Mouse (Mus musculus) limb, embryonic 15.5 days (tissue): Measurements from ENCODE around the gene Ssrp1. TPM values are rescaled to one million over a fixed set of nuclear protein-coding genes. Genes with fewer than 3 reads are reported as not detected.

ENCODE experiments used
- ATAC-seq: fragments of 200-750 bp; cut with Nextera tagmentation; 2 replicates; pipeline ENCODE4 v1.8.0; 2017; ENCODE audit warnings: low read depth, moderate TSS enrichment; ENCODE audit not compliant: insufficient number of reproducible peaks, low FRiP score, low TSS enrichment
- H3K27ac ChIP-seq: fragments of 300-500 bp; sonication (generic); 2 replicates; pipeline ENCODE4 v1.5.1; 2015; ENCODE audit warnings: moderate library complexity, mild to moderate bottlenecking, inconsistent platforms
- H3K27me3 ChIP-seq: fragments of 300-500 bp; sonication (generic); 2 replicates; pipeline ENCODE4 v1.6.1; 2015; ENCODE audit warnings: inconsistent platforms
- H3K36me3 ChIP-seq: fragments of 300-500 bp; sonication (generic); 2 replicates; pipeline ENCODE4 v1.6.1; 2015; ENCODE audit warnings: inconsistent platforms
- H3K4me1 ChIP-seq: fragments of 300-500 bp; sonication (generic); 2 replicates; pipeline ENCODE4 v1.6.1; 2015; ENCODE audit warnings: inconsistent platforms
- H3K4me2 ChIP-seq: fragments of 300-500 bp; sonication (generic); 2 replicates; pipeline ENCODE4 v1.6.1; 2015; ENCODE audit warnings: mild to moderate bottlenecking, inconsistent platforms
- H3K4me3 ChIP-seq: fragments of 300-500 bp; sonication (generic); 2 replicates; pipeline ENCODE4 v1.5.1; 2015; ENCODE audit warnings: mild to moderate bottlenecking, inconsistent platforms
- H3K9ac ChIP-seq: fragments of 300-500 bp; sonication (generic); 2 replicates; pipeline ENCODE4 v1.6.1; 2015; ENCODE audit warnings: inconsistent platforms
- H3K9me3 ChIP-seq: fragments of 300-500 bp; sonication (generic); 2 replicates; pipeline ENCODE4 v1.6.1; 2016; ENCODE audit warnings: inconsistent platforms
- WGBS: fragments of 180-500 bp; shearing (Covaris S2); methylation state at CpG from one replicate; pipeline ENCODE4 v1.1.7; 2015; 5-methylcytosine and 5-hydroxymethylcytosine counted together
- polyA plus RNA-seq: library from polyadenylated mRNA; unstranded; fragments of >200 nt; fragmentation: Nextera tagmentation; extraction: Ambion mirVana; gene quantifications from 2 replicates; pipeline ENCODE4 v1.2.1, GENCODE M21; 2015

Ssrp1 gene
- 235 and 238 TPM in 2 replicates for polyA plus RNA-seq

- under 1% methylated on average over 66 of the region's 66 CpGs for WGBS
- peak within 1 kb of the TSS; percentile 94 for H3K9ac ChIP-seq
- ATAC-seq = peak; percentile 92
- peak within 1 kb of the TSS; percentile 89 for H3K27ac ChIP-seq
- no peaks in the 10 kb centered on the region for H3K27me3 ChIP-seq
- no peaks in the 10 kb centered on the region for H3K9me3 ChIP-seq
- H3K4me1 ChIP-seq = peaks cover 13% of the 10 kb centered on the region
- peak within 1 kb of the TSS; percentile 63 for H3K4me2 ChIP-seq
- H3K4me3 ChIP-seq = peak within 1 kb of the TSS; percentile 82
- H3K36me3 ChIP-seq = peaks cover 32% of the 10 kb centered on the region
Measured at GRCm38 (mm10) chr2:85037047-85038026, at the start of gene Ssrp1, which contains the start of gene P2rx3. Gene Ssrp1, plus strand, starts transcription at chr2:85037234. Gene P2rx3, minus strand, starts transcription at chr2:85037462.

GRCm38 (mm10) chr2:84987930-84988329, 49.1 kb upstream of the Ssrp1 start, which contains the start of gene Prg3:
Gene Prg3, plus strand, starts transcription at chr2:84988215.
- Histone ChIP-seq H3K27ac (no peak within 1 kb of the TSS), H3K36me3 (no peaks in the 10 kb centered on the region), H3K9ac (no peak within 1 kb of the TSS), H3K9me3 (no peaks in the 10 kb centered on the region), H3K4me2 (no peak within 1 kb of the TSS), H3K4me1 (no peaks in the 10 kb centered on the region), H3K4me3 (no peak within 1 kb of the TSS), H3K27me3 (no peaks in the 10 kb centered on the region)
- ATAC-seq = no peak
- 69% methylated on average over 1 of the region's 1 CpGs for WGBS

- H3K27ac ChIP-seq = no peak overlapping the region
- ATAC-seq = no peak
- no peaks in the 10 kb centered on the region for H3K27me3 ChIP-seq
- no peaks in the 10 kb centered on the region; the same call in 1 of the 2 replicates for H3K4me1 ChIP-seq
- no peak overlapping the region for H3K4me2 ChIP-seq
- H3K9me3 ChIP-seq = no peaks in the 10 kb centered on the region
- WGBS = 85% methylated on average over 2 of the region's 2 CpGs
- H3K9ac ChIP-seq = no peak overlapping the region
- H3K4me3 ChIP-seq = no peak overlapping the region
- no peaks in the 10 kb centered on the region for H3K36me3 ChIP-seq
Measured at GRCm38 (mm10) chr2:84996376-84996775, 40.7 kb upstream of the Ssrp1 start.

- Histone ChIP-seq H3K27ac (peak overlapping the region; percentile 27; the same call in 1 of the 2 replicates), H3K4me3 (no peak overlapping the region), H3K4me2 (no peak overlapping the region), H3K36me3 (no peaks in the 10 kb centered on the region), H3K27me3 (no peaks in the 10 kb centered on the region), H3K9ac (no peak overlapping the region), H3K9me3 (no peaks in the 10 kb centered on the region), H3K4me1 (no peaks in the 10 kb centered on the region; the same call in 1 of the 2 replicates)
- WGBS = 55% methylated on average over 3 of the region's 3 CpGs
- no peak for ATAC-seq
Measured at GRCm38 (mm10) chr2:84999486-85000181, 37.4 kb upstream of the Ssrp1 start.

- no peak for ATAC-seq
- WGBS = 85% methylated on average over 13 of the region's 13 CpGs
- no peak overlapping the region for H3K4me2 ChIP-seq
- no peaks in the 10 kb centered on the region for H3K9me3 ChIP-seq
- no peaks in the 10 kb centered on the region for H3K27me3 ChIP-seq
- no peak overlapping the region for H3K9ac ChIP-seq
- no peak overlapping the region for H3K27ac ChIP-seq
- no peak overlapping the region for H3K4me3 ChIP-seq
- H3K36me3 ChIP-seq = no peaks in the 10 kb centered on the region
- no peaks in the 10 kb centered on the region; the same call in 1 of the 2 replicates for H3K4me1 ChIP-seq
Measured at GRCm38 (mm10) chr2:85001497-85001896, 35.5 kb upstream of the Ssrp1 start.

- Histone ChIP-seq H3K27me3 (no peaks in the 10 kb centered on the region), H3K4me1 (no peaks in the 10 kb centered on the region; the same call in 1 of the 2 replicates), H3K4me2 (no peak overlapping the region), H3K36me3 (no peaks in the 10 kb centered on the region), H3K27ac (no peak overlapping the region), H3K9ac (no peak overlapping the region), H3K4me3 (no peak overlapping the region), H3K9me3 (no peaks in the 10 kb centered on the region)
- 61% methylated on average over 8 of the region's 8 CpGs for WGBS
- ATAC-seq = no peak
Measured at GRCm38 (mm10) chr2:85002575-85002974, 34.5 kb upstream of the Ssrp1 start.

GRCm38 (mm10) chr2:85004341-85004740, 32.7 kb upstream of the Ssrp1 start:
- Histone ChIP-seq H3K27me3 (no peaks in the 10 kb centered on the region), H3K27ac (no peak overlapping the region), H3K9ac (no peak overlapping the region), H3K36me3 (no peaks in the 10 kb centered on the region), H3K4me2 (no peak overlapping the region), H3K9me3 (no peaks in the 10 kb centered on the region), H3K4me3 (no peak overlapping the region), H3K4me1 (no peaks in the 10 kb centered on the region; the same call in 1 of the 2 replicates)
- WGBS = 76% methylated on average over 4 of the region's 4 CpGs
- ATAC-seq = no peak

- no peaks in the 10 kb centered on the region for H3K36me3 ChIP-seq
- no peaks in the 10 kb centered on the region for H3K9me3 ChIP-seq
- H3K4me1 ChIP-seq = no peaks in the 10 kb centered on the region
- 84% methylated on average over 7 of the region's 7 CpGs for WGBS
- no peak overlapping the region for H3K27ac ChIP-seq
- H3K27me3 ChIP-seq = no peaks in the 10 kb centered on the region
- H3K4me2 ChIP-seq = no peak overlapping the region
- H3K9ac ChIP-seq = no peak overlapping the region
- no peak overlapping the region for H3K4me3 ChIP-seq
- ATAC-seq = no peak
Measured at GRCm38 (mm10) chr2:85006600-85006999, 30.4 kb upstream of the Ssrp1 start.

GRCm38 (mm10) chr2:85007729-85008128, 29.3 kb upstream of the Ssrp1 start:
- H3K9ac ChIP-seq = no peak overlapping the region
- H3K27ac ChIP-seq = no peak overlapping the region
- no peak overlapping the region for H3K4me2 ChIP-seq
- no peak overlapping the region for H3K4me3 ChIP-seq
- 23% methylated on average over 4 of the region's 4 CpGs for WGBS
- no peaks in the 10 kb centered on the region for H3K4me1 ChIP-seq
- no peaks in the 10 kb centered on the region for H3K9me3 ChIP-seq
- ATAC-seq = no peak
- no peaks in the 10 kb centered on the region for H3K36me3 ChIP-seq
- no peaks in the 10 kb centered on the region for H3K27me3 ChIP-seq

GRCm38 (mm10) chr2:85009212-85009611, 27.8 kb upstream of the Ssrp1 start:
- Histone ChIP-seq H3K27me3 (no peaks in the 10 kb centered on the region), H3K4me3 (no peak overlapping the region), H3K9ac (no peak overlapping the region), H3K4me2 (no peak overlapping the region), H3K27ac (no peak overlapping the region), H3K4me1 (no peaks in the 10 kb centered on the region), H3K9me3 (no peaks in the 10 kb centered on the region), H3K36me3 (no peaks in the 10 kb centered on the region)
- WGBS = 49% methylated on average over 2 of the region's 2 CpGs
- no peak for ATAC-seq

GRCm38 (mm10) chr2:85011906-85012604, 25.0 kb upstream of the Ssrp1 start:
- Histone ChIP-seq H3K9me3 (no peaks in the 10 kb centered on the region), H3K9ac (no peak overlapping the region), H3K4me1 (no peaks in the 10 kb centered on the region), H3K4me3 (no peak overlapping the region), H3K4me2 (no peak overlapping the region), H3K27ac (peak overlapping the region; percentile 54), H3K27me3 (no peaks in the 10 kb centered on the region), H3K36me3 (no peaks in the 10 kb centered on the region)
- 0 out of 2 replicates have a peak, but pooled peaks have one; percentile 5 for ATAC-seq
- WGBS = 46% methylated on average over 9 of the region's 9 CpGs
